Mouse (Mus musculus): ENCODE results near the gene Tmem131. TPM values are rescaled to one million over a fixed set of nuclear protein-coding genes. Genes with fewer than 3 reads are reported as not detected.

The Tmem131 gene
- polyA plus RNA-seq, 2 experiments = 10.6 to 14.9 TPM

- H3K36me3 ChIP-seq (replicated peaks; ENCODE audit: control insufficient read depth, insufficient read depth, low read depth) = peaks cover 8% of the 10 kb centered on the region
- no peak overlapping the region for H3K27ac ChIP-seq
- TF ChIP-seq CTCF (IDR thresholded peaks at IDR 0.05; ENCODE audit: low read depth) = peak; percentile 52
- TF ChIP-seq EP300 (IDR thresholded peaks at IDR 0.05; ENCODE audit: low read depth) = no peak
- H3K27me3 ChIP-seq (ENCODE audit: control insufficient read depth, insufficient read depth, low read length) = no peaks in the 10 kb centered on the region
- no peak overlapping the region for H3K4me2 ChIP-seq (ENCODE audit: low read depth)
- DNase-seq (ENCODE audit: low read depth in 3 of 3, low spot score in 3 of 3) = no peak
- WGBS (ENCODE audit: insufficient replicate concordance) = 60% methylated on average over 1 of the region's 1 CpGs
- no peak overlapping the region for H3K4me3 ChIP-seq (ENCODE audit: insufficient read depth in 1 of 2, low read depth in 2 of 2, low read length in 2 of 2)
- H3K9me3 ChIP-seq (ENCODE audit: control insufficient read depth, low read length) = no peaks in the 10 kb centered on the region
- H3K9ac ChIP-seq (replicated peaks) = no peak overlapping the region
- peaks cover 0 to 2% of the 10 kb centered on the region in 2 experiments; a peak in 2 of 4 replicates for H3K4me1 ChIP-seq (replicated peaks; ENCODE audit: control insufficient read depth in 2 of 2, insufficient read depth in 2 of 2, low read length in 1 of 2)
- no peak for ATAC-seq (ENCODE audit: insufficient read depth)
Measured at GRCm38 (mm10) chr1:36848036-36848435, 95.4 kb downstream of the Tmem131 start.

- no peak for ATAC-seq (ENCODE audit: insufficient read depth)
- TF ChIP-seq EP300 (IDR thresholded peaks at IDR 0.05; ENCODE audit: low read depth) (no peak), CTCF (IDR thresholded peaks at IDR 0.05; ENCODE audit: low read depth) (no peak)
- WGBS (ENCODE audit: insufficient replicate concordance) = 87% methylated on average over 8 of the region's 8 CpGs
- H3K4me1 ChIP-seq (replicated peaks; ENCODE audit: control insufficient read depth in 2 of 2, insufficient read depth in 2 of 2, low read length in 1 of 2) = peaks cover 0 to 2% of the 10 kb centered on the region in 2 experiments; a peak in 2 of 4 replicates
- no peaks in the 10 kb centered on the region for H3K9me3 ChIP-seq (ENCODE audit: control insufficient read depth, low read length)
- no peak overlapping the region for H3K4me3 ChIP-seq (ENCODE audit: insufficient read depth in 1 of 2, low read depth in 2 of 2, low read length in 2 of 2)
- H3K27me3 ChIP-seq (ENCODE audit: control insufficient read depth, insufficient read depth, low read length) = no peaks in the 10 kb centered on the region
- H3K9ac ChIP-seq (replicated peaks) = no peak overlapping the region
- no peak overlapping the region for H3K4me2 ChIP-seq (ENCODE audit: low read depth)
- no peak for DNase-seq (ENCODE audit: low read depth in 3 of 3, low spot score in 3 of 3)
- no peak overlapping the region for H3K27ac ChIP-seq
- H3K36me3 ChIP-seq (replicated peaks; ENCODE audit: control insufficient read depth, insufficient read depth, low read depth) = peaks cover 3% of the 10 kb centered on the region
Measured at GRCm38 (mm10) chr1:36847276-36847675, 96.2 kb downstream of the Tmem131 start.

GRCm38 (mm10) chr1:36845031-36845430, 98.4 kb downstream of the Tmem131 start:
- Histone ChIP-seq H3K4me3 (ENCODE audit: insufficient read depth in 1 of 2, low read depth in 2 of 2, low read length in 2 of 2) (no peak overlapping the region), H3K4me2 (ENCODE audit: low read depth) (no peak overlapping the region), H3K4me1 (replicated peaks; ENCODE audit: control insufficient read depth in 2 of 2, insufficient read depth in 2 of 2, low read length in 1 of 2) (peaks cover 3 to 11% of the 10 kb centered on the region in 2 experiments; a peak in 3 of 4 replicates), H3K9me3 (ENCODE audit: control insufficient read depth, low read length) (no peaks in the 10 kb centered on the region), H3K36me3 (replicated peaks; ENCODE audit: control insufficient read depth, insufficient read depth, low read depth) (peaks cover 10% of the 10 kb centered on the region), H3K9ac (replicated peaks) (no peak overlapping the region), H3K27ac (no peak overlapping the region), H3K27me3 (ENCODE audit: control insufficient read depth, insufficient read depth, low read length) (no peaks in the 10 kb centered on the region)
- ATAC-seq (ENCODE audit: insufficient read depth) = no peak
- WGBS (ENCODE audit: insufficient replicate concordance) = 71% methylated on average over 5 of the region's 5 CpGs
- TF ChIP-seq EP300 (IDR thresholded peaks at IDR 0.05; ENCODE audit: low read depth) = no peak
- TF ChIP-seq CTCF (IDR thresholded peaks at IDR 0.05; ENCODE audit: low read depth) = no peak
- no peak for DNase-seq (ENCODE audit: low read depth in 3 of 3, low spot score in 3 of 3)

- H3K36me3 ChIP-seq (replicated peaks; ENCODE audit: control insufficient read depth, insufficient read depth, low read depth) = peaks cover 36% of the 10 kb centered on the region
- no peaks in the 10 kb centered on the region for H3K27me3 ChIP-seq (ENCODE audit: control insufficient read depth, insufficient read depth, low read length)
- no peak overlapping the region for H3K4me2 ChIP-seq (ENCODE audit: low read depth)
- no peak overlapping the region for H3K9ac ChIP-seq (replicated peaks)
- H3K27ac ChIP-seq = no peak overlapping the region
- DNase-seq (ENCODE audit: low read depth in 3 of 3, low spot score in 3 of 3) = no peak
- H3K4me3 ChIP-seq (ENCODE audit: insufficient read depth in 1 of 2, low read depth in 2 of 2, low read length in 2 of 2) = no peak overlapping the region
- no peak for ATAC-seq (ENCODE audit: insufficient read depth)
- peaks cover 3 to 11% of the 10 kb centered on the region in 2 experiments; a peak in 3 of 4 replicates for H3K4me1 ChIP-seq (replicated peaks; ENCODE audit: control insufficient read depth in 2 of 2, insufficient read depth in 2 of 2, low read length in 1 of 2)
- H3K9me3 ChIP-seq (ENCODE audit: control insufficient read depth, low read length) = no peaks in the 10 kb centered on the region
- TF ChIP-seq EP300 (IDR thresholded peaks at IDR 0.05; ENCODE audit: low read depth) (no peak), CTCF (IDR thresholded peaks at IDR 0.05; ENCODE audit: low read depth) (no peak)
- WGBS (ENCODE audit: insufficient replicate concordance) = 71% methylated on average over 1 of the region's 1 CpGs
Measured at GRCm38 (mm10) chr1:36841806-36842205, 101.7 kb downstream of the Tmem131 start.

- no peaks in the 10 kb centered on the region for H3K27me3 ChIP-seq (ENCODE audit: control insufficient read depth, insufficient read depth, low read length)
- 80% methylated on average over 2 of the region's 2 CpGs for WGBS (ENCODE audit: insufficient replicate concordance)
- peaks cover 3 to 14% of the 10 kb centered on the region in 2 experiments; a peak in 3 of 4 replicates for H3K4me1 ChIP-seq (replicated peaks; ENCODE audit: control insufficient read depth in 2 of 2, insufficient read depth in 2 of 2, low read length in 1 of 2)
- H3K9me3 ChIP-seq (ENCODE audit: control insufficient read depth, low read length) = no peaks in the 10 kb centered on the region
- TF ChIP-seq CTCF (IDR thresholded peaks at IDR 0.05; ENCODE audit: low read depth) = no peak
- no peak for TF ChIP-seq EP300 (IDR thresholded peaks at IDR 0.05; ENCODE audit: low read depth)
- no peak overlapping the region for H3K4me3 ChIP-seq (ENCODE audit: insufficient read depth in 1 of 2, low read depth in 2 of 2, low read length in 2 of 2)
- DNase-seq (ENCODE audit: low read depth in 3 of 3, low spot score in 3 of 3) (no peak), ATAC-seq (ENCODE audit: insufficient read depth) (no peak)
- no peak overlapping the region for H3K27ac ChIP-seq
- H3K9ac ChIP-seq (replicated peaks) = no peak overlapping the region
- H3K4me2 ChIP-seq (ENCODE audit: low read depth) = no peak overlapping the region
- peaks cover 41% of the 10 kb centered on the region for H3K36me3 ChIP-seq (replicated peaks; ENCODE audit: control insufficient read depth, insufficient read depth, low read depth)
Measured at GRCm38 (mm10) chr1:36840959-36841358, 102.5 kb downstream of the Tmem131 start.
